Mouse (Mus musculus) hindbrain, embryonic 13.5 days (tissue): ENCODE results near the gene Cdk9. TPM values are rescaled to one million over a fixed set of nuclear protein-coding genes. Genes with fewer than 3 reads are reported as not detected.

Experiments used
- ATAC-seq: fragments of 200-750 bp; cut with Nextera tagmentation; 2 replicates; pipeline ENCODE4 v1.8.0; 2017; ENCODE audit warnings: moderate TSS enrichment; ENCODE audit not compliant: low FRiP score
- H3K27ac ChIP-seq: fragments of 300-500 bp; sonication (generic); 2 replicates; pipeline ENCODE4 v1.5.1; 2015; ENCODE audit warnings: inconsistent platforms, mild to moderate bottlenecking, moderate library complexity
- H3K27me3 ChIP-seq: fragments of 300-500 bp; sonication (generic); 2 replicates; pipeline ENCODE4 v1.6.1; 2015; ENCODE audit warnings: mild to moderate bottlenecking, inconsistent platforms
- H3K36me3 ChIP-seq: fragments of 300-500 bp; sonication (generic); 2 replicates; pipeline ENCODE4 v1.6.1; 2015; ENCODE audit warnings: mild to moderate bottlenecking, inconsistent platforms
- H3K4me1 ChIP-seq: fragments of 300-500 bp; sonication (generic); replicated peaks from 2 replicates; pipeline ENCODE4 v1.6.1; 2015; ENCODE audit warnings: inconsistent platforms
- H3K4me2 ChIP-seq: fragments of 300-500 bp; sonication (generic); 2 replicates; pipeline ENCODE4 v1.6.1; 2015; ENCODE audit warnings: inconsistent platforms, mild to moderate bottlenecking, moderate library complexity
- H3K4me3 ChIP-seq: fragments of 300-500 bp; sonication (generic); 2 replicates; pipeline ENCODE4 v1.5.1; 2015; ENCODE audit warnings: mild to moderate bottlenecking, inconsistent platforms
- H3K9ac ChIP-seq: fragments of 300-500 bp; sonication (generic); 2 replicates; pipeline ENCODE4 v1.6.1; 2015; ENCODE audit warnings: mild to moderate bottlenecking, inconsistent platforms
- H3K9me3 ChIP-seq: fragments of 300-500 bp; sonication (generic); 2 replicates; pipeline ENCODE4 v1.6.1; 2016; ENCODE audit warnings: inconsistent platforms
- WGBS: fragments of 180-500 bp; shearing (Covaris S2); methylation state at CpG from one replicate; pipeline ENCODE4 v1.1.7; 2015; 5-methylcytosine and 5-hydroxymethylcytosine counted together
- polyA plus RNA-seq: library from polyadenylated mRNA; unstranded; fragments of >200 nt; fragmentation: Nextera tagmentation; extraction: Ambion mirVana; gene quantifications from 2 replicates; pipeline ENCODE4 v1.2.1, GENCODE M21; 2015

Gene Cdk9
- polyA plus RNA-seq, 1 experiment from 2014 or later, result 74.9 TPM

DNA sequence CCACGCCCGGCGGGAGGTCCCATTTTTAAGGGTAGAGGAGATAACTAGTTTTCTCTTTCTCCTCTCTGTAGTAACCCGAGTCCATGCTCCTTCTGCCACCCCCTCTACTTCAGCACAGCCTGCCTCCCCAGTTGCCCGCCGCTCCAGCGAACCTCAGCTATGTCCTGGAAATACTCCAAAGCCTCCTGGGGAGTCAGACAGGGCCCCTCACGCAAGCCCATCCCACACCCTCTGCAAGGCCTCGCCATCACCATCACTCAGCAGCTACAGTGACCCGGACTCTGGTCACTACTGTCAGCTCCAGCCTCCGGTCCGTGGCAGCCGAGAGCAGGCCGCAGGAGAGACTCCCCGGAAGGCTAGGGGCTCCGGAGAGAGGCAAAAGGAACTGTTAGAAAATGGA lies 36.2 kb upstream of the Cdk9 start:
- H3K4me3 ChIP-seq, result no peak overlapping the region
- no peak overlapping the region for H3K9ac ChIP-seq
- no peak overlapping the region for H3K4me2 ChIP-seq
- 89% methylated on average over 16 of the region's 16 CpGs for WGBS
- H3K4me1 ChIP-seq, result peaks cover 32% of the 10 kb centered on the region
- no peak overlapping the region for H3K27ac ChIP-seq
- H3K27me3 ChIP-seq, result no peaks in the 10 kb centered on the region
- H3K36me3 ChIP-seq, result peaks cover 84% of the 10 kb centered on the region
- H3K9me3 ChIP-seq, result no peaks in the 10 kb centered on the region
- no peak for ATAC-seq

DNA sequence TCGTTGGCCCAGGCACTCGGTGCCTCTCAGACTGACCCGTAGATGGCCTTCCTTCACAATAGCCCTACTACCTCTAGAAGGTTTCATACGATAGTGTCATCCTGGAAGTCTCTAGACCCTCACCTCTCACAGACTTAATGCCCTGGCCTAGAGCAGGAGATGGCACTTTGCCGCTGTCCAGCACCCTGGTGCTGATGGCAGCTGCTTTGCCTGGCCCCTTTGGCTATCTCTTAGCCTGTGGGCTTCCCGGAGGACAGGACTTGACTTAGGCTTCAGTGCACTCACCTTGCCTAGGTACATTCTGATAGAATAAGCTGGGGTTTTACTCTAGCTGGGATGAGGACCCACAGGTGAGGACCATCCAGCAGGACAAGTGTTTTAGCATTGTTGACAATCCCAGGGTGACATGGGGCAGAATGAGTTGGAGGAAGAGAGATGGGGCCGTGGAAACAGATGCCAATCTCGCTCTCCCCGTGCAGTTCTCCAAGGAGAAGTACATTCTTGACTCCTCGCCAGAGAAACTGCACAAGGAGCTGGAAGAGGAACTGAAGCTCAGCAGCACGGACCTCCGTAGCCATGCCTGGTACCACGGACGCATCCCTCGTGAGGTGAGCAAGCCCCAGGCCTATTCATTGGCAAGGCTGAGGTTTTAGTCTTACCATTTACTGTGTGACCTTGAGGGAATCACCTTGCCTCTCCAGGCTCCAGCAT lies 31.6 kb upstream of the Cdk9 start:
- peaks cover 59% of the 10 kb centered on the region for H3K36me3 ChIP-seq

DNA sequence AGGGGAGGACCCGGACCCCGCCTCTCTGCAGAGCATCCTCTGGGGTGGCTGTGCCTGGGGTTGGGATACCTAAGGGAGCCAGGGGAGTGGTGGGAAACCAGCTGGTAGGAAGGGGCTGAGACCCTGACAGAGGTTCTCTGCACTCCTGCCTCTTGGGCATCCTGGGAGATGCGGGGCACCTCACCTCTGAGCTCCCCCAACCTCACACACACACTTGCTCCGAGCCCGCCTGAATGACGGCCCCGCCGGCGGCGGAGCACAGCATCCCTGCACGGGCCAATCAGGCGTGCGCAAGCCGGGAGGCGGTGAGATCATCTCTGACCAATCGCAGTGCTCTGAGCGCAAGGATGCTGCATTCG lies 29.3 kb upstream of the Cdk9 start:
- peaks cover 38% of the 10 kb centered on the region for H3K36me3 ChIP-seq
- 10% methylated on average over 18 of the region's 18 CpGs for WGBS
- 0 out of 2 replicates have a peak, but pooled peaks cover 11% of the 10 kb centered on the region for H3K27me3 ChIP-seq
- ATAC-seq, result peak; percentile 92
- H3K9ac ChIP-seq, result peak overlapping the region; percentile 95
- H3K4me1 ChIP-seq, result peaks cover 52% of the 10 kb centered on the region
- no peaks in the 10 kb centered on the region for H3K9me3 ChIP-seq
- peak overlapping the region; percentile 79 for H3K4me3 ChIP-seq
- H3K4me2 ChIP-seq, result peak overlapping the region; percentile 79
- H3K27ac ChIP-seq, result peak overlapping the region; percentile 94

More for the DNA sequence above, 31.6 kb upstream of the Cdk9 start:
- H3K4me3 ChIP-seq, result no peak overlapping the region
- 80% methylated on average over 15 of the region's 15 CpGs for WGBS
- 0 out of 2 replicates have a peak, but pooled peaks cover 11% of the 10 kb centered on the region for H3K27me3 ChIP-seq
- H3K9me3 ChIP-seq, result no peaks in the 10 kb centered on the region
- peak overlapping the region; percentile 53; the same call in 1 of the 2 replicates for H3K9ac ChIP-seq
- ATAC-seq, result no peak
- no peak overlapping the region for H3K27ac ChIP-seq
- peaks cover 47% of the 10 kb centered on the region for H3K4me1 ChIP-seq
- no peak overlapping the region for H3K4me2 ChIP-seq

DNA sequence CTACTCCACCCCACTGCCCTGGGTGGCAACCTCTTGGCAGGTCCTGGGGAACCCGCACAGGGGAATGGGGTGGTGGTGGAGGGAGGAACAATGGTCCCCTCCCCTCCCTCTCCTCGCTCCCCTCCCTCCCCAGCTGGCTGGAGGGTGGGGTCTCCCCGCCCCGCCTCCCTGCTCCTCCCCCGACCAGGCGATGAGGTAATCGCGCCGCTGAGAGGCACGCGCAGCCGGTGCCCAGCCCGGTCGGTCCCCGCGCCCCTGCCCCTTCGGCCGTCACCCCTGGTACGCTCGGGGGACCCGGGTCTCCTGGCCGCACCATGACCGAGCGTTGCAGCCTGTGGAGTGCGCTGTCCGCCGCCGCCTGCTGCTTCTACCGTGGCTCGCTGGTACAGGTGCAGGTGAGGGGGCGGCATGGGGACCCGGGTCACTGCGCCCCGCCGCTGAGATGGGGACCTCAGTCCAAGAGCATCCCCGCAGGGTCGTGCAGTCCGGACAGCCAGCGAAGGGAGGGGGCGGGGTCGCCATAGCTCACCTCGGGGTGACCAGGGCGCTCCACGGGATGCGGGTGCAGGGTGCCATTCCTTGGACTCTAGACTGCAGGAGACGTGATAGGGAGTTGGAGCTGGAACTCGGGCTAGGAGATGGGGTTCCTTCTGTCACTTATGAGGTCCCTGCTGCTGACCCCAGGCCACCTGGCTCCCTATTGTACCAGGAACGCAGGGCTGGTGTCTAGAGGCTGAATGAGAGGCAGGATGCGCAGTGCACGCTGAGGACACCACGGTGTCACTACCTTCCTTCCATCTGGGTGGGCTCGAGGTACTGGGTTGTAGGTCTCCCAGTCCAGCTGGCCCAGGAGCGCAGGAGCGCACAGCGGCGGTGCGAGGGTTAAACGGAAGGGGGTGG lies 28.6 kb upstream of the Cdk9 start:
- ATAC-seq, result peak; percentile 50
- peaks cover 52% of the 10 kb centered on the region for H3K4me1 ChIP-seq
- WGBS, result 6% methylated on average over 44 of the region's 58 CpGs
- peak overlapping the region; percentile 95 for H3K9ac ChIP-seq
- H3K27me3 ChIP-seq, result 0 out of 2 replicates have a peak, but pooled peaks cover 11% of the 10 kb centered on the region
- peaks cover 32% of the 10 kb centered on the region for H3K36me3 ChIP-seq
- no peaks in the 10 kb centered on the region for H3K9me3 ChIP-seq
- peak overlapping the region; percentile 79 for H3K4me2 ChIP-seq
- H3K4me3 ChIP-seq, result peak overlapping the region; percentile 79
- peak overlapping the region; percentile 94 for H3K27ac ChIP-seq

DNA sequence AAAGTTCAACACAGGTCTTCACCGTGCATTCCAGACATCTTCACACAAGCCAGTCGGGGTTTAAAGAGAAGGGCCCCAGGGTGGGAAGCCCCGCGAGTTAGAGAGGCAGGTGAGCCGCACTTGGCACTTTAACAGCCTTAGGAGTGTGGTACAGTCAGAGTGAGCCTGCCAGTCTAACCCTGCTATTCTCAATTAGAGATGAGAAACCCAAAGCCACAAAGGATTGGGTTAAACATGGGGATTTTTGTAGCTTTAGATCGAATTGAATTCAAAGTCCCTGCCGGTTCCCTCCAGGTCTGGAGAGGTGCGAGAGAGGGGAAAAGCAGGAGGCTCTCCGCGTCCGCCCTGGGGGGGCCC lies 28.0 kb upstream of the Cdk9 start, which contains the start of gene 6330409D20Rik:
Gene 6330409D20Rik, minus strand, starts transcription at position 101 of the 357 bp plus-strand sequence.
- WGBS, result 9% methylated on average over 11 of the region's 11 CpGs
- Histone ChIP-seq H3K27me3 (0 out of 2 replicates have a peak, but pooled peaks cover 11% of the 10 kb centered on the region), H3K36me3 (peaks cover 26% of the 10 kb centered on the region), H3K4me2 (peak within 1 kb of the TSS; percentile 79), H3K9me3 (no peaks in the 10 kb centered on the region), H3K27ac (peak within 1 kb of the TSS; percentile 94), H3K9ac (peak within 1 kb of the TSS; percentile 95), H3K4me1 (peaks cover 52% of the 10 kb centered on the region), H3K4me3 (peak within 1 kb of the TSS; percentile 79)
- no peak for ATAC-seq

DNA sequence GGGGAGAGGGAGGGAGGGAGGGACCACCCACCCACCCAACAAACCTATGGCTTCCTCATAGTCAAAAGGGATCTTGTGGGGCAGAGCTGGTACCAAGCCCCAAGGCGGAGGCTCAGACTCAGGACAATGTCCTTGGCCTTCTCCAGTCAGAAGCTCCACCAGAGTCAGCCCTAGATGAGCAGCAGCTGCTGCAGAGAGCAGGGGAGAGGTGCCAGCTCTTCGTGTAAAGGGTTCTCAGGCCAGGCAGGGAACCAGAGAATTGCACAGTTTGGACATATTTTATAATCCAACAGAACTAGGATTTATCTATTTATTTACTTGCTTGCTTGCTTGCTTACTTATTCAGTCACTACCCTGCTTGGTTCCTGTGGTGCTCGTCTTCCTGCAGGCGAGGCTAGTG lies 26.4 kb upstream of the Cdk9 start:
- H3K4me3 ChIP-seq, result no peak overlapping the region
- H3K9ac ChIP-seq, result peak overlapping the region; percentile 60; the same call in 1 of the 2 replicates
- 75% methylated on average over 4 of the region's 4 CpGs for WGBS
- H3K4me1 ChIP-seq, result peaks cover 49% of the 10 kb centered on the region
- H3K36me3 ChIP-seq, result peaks cover 10% of the 10 kb centered on the region; the same call in 1 of the 2 replicates
- no peak for ATAC-seq
- no peaks in the 10 kb centered on the region for H3K9me3 ChIP-seq
- H3K27ac ChIP-seq, result no peak overlapping the region
- H3K4me2 ChIP-seq, result no peak overlapping the region
- H3K27me3 ChIP-seq, result 0 out of 2 replicates have a peak, but pooled peaks cover 11% of the 10 kb centered on the region

DNA sequence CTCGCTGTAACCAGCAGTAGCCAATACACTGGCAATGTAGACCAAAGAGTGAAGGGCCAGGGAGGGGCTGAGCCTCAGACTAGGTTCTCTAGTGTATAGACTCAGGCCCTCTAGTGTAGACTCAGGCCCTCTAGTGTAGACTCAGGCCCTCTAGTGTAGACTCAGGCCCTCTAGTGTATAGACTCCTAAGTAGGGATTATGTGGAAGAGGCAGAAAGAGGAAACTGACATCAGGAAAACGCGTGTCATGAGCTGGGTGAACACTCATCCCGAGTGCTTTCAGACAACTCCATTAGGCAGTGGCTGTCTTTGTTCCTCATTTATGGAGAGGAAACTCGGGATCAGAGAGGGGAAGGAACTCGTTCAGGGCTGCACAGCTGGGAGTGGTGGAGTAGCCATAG lies 24.1 kb upstream of the Cdk9 start:
- no peaks in the 10 kb centered on the region for H3K36me3 ChIP-seq
- no peaks in the 10 kb centered on the region for H3K9me3 ChIP-seq
- no peak overlapping the region for H3K27ac ChIP-seq
- no peak for ATAC-seq
- peaks cover 32% of the 10 kb centered on the region for H3K4me1 ChIP-seq
- no peak overlapping the region for H3K4me2 ChIP-seq
- H3K9ac ChIP-seq, result 0 out of 2 replicates have a peak overlapping the region, but pooled peaks have one; percentile 8
- H3K4me3 ChIP-seq, result no peak overlapping the region
- 64% methylated on average over 6 of the region's 6 CpGs for WGBS
- H3K27me3 ChIP-seq, result 0 out of 2 replicates have a peak, but pooled peaks cover 7% of the 10 kb centered on the region

DNA sequence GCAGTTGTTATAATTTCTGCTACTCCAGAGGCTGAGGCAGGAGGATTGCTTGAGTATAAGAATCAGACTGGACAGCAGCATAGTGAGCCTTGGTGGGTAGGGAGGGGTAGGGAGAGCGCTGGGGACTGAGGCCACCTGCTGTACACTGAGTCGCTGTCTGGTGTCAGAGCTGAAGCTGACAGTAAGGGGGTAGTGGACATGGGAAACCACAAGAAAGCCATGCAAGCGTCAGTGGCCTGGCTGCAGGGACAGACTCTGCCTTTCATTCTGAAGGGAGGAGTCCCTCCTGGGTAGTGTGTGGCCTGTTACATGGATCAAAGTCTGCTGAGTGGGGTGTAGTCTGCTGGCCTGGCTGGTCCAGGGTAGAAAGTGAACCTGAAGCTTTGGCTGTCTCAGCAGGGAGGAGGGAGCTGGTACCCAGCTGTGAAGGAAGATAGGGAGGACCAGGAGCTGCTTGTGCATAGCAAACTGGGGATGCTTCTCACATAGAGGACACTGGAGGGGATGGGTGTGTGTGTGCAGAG lies 23.5 kb upstream of the Cdk9 start:
- Histone ChIP-seq H3K4me3 (no peak overlapping the region), H3K4me2 (no peak overlapping the region), H3K36me3 (no peaks in the 10 kb centered on the region), H3K9me3 (no peaks in the 10 kb centered on the region), H3K27ac (peak overlapping the region; percentile 20; the same call in 1 of the 2 replicates), H3K27me3 (0 out of 2 replicates have a peak, but pooled peaks cover 7% of the 10 kb centered on the region), H3K9ac (no peak overlapping the region), H3K4me1 (peaks cover 30% of the 10 kb centered on the region)
- ATAC-seq, result no peak
- 55% methylated on average over 3 of the region's 3 CpGs for WGBS

DNA sequence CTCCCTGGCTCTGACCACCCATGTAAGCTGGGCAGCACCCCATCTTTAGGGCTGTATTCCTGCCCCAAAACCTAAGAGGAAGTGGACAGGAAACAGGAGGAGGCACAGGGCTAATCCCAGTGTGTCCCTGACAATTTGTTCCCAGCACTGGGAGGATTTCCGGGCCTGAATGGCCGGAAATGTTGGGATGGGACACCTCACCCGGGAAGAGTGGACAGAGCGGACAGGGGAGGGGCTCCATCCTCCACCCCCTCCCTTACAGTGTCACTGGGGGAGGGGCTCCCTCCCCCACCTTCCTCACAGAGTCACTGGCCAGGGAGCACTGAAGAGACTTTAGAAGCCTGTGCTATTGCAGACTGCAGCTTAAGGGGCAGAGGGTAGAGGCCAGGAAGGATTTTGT lies 22.1 kb upstream of the Cdk9 start:
- Histone ChIP-seq H3K4me1 (peaks cover 26% of the 10 kb centered on the region), H3K36me3 (no peaks in the 10 kb centered on the region), H3K4me3 (no peak overlapping the region), H3K27ac (peak overlapping the region; percentile 8; the same call in 1 of the 2 replicates), H3K27me3 (0 out of 2 replicates have a peak, but pooled peaks cover 3% of the 10 kb centered on the region), H3K4me2 (no peak overlapping the region), H3K9ac (no peak overlapping the region), H3K9me3 (no peaks in the 10 kb centered on the region)
- 50% methylated on average over 4 of the region's 4 CpGs for WGBS
- ATAC-seq, result no peak

DNA sequence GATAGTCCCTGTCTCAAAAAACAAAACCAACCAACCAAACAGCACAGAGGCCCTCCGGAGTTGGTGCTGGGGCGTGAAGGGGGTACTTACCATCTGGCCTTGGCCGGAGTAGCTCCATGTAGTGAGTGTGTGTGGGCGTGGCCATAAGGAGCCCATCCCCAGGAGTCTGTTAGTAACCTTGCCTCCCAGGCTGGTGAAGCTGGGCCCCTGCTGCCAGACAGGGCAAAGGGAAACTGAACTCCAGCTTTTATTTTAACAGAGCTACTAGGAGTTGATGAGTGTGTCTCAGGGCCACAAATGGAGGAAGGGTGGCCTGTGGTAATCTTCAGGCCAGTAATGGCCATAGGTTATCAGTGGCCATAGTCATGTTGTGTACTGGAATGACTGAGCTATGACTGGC lies 21.6 kb upstream of the Cdk9 start:
- no peak for ATAC-seq
- 59% methylated on average over 4 of the region's 4 CpGs for WGBS

DNA sequence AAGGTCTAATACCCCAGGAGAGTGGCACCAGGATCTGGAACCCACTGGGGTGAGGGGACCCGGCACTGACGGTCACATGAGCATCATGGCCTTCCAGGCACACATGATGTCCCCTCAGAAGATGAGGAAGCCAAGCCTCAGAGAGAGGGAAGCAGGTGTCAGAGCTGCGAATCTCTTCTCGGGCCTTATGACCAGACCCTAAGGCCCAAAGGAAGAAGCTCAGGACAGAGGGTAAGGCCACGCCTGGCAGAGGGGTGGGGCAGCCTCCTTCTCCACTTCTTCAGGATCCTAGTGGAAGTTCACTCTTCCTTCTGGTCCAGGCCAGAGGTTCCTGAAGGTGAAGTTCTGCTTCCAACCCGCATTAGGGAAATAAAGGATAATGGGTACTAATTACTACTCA lies 19.8 kb upstream of the Cdk9 start:
- H3K4me3 ChIP-seq, result no peak overlapping the region
- no peak overlapping the region for H3K4me2 ChIP-seq
- no peak overlapping the region for H3K9ac ChIP-seq
- H3K27me3 ChIP-seq, result no peaks in the 10 kb centered on the region
- no peak overlapping the region for H3K27ac ChIP-seq
- H3K4me1 ChIP-seq, result peaks cover 24% of the 10 kb centered on the region
- no peak for ATAC-seq
- H3K36me3 ChIP-seq, result no peaks in the 10 kb centered on the region
- WGBS, result 85% methylated on average over 6 of the region's 6 CpGs
- H3K9me3 ChIP-seq, result no peaks in the 10 kb centered on the region

More for the DNA sequence above, 21.6 kb upstream of the Cdk9 start:
- peak overlapping the region; percentile 8; the same call in 1 of the 2 replicates for H3K27ac ChIP-seq
- peaks cover 26% of the 10 kb centered on the region for H3K4me1 ChIP-seq
- no peak overlapping the region for H3K4me2 ChIP-seq
- H3K9me3 ChIP-seq, result no peaks in the 10 kb centered on the region
- no peak overlapping the region for H3K4me3 ChIP-seq
- H3K27me3 ChIP-seq, result no peaks in the 10 kb centered on the region
- H3K9ac ChIP-seq, result no peak overlapping the region
- no peaks in the 10 kb centered on the region for H3K36me3 ChIP-seq

DNA sequence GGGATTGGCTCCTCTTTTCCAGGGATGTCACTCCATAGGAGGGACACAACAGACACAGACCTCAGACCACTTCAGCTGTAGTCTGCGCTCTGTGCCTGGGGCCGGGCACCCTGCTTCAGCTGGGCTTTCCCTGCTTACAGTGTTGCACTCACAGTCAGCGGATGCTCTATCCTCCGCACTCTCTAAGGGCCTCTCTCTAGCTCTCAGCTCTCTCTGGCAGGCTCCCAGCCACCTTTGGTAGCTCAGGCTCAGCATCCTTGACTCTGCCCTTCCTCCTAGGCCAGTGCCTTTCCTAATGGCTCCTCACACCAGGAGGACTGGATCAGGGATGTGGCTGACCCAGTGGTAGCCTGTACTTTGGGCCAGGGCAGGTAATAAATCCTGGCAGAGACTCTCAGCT lies 19.0 kb upstream of the Cdk9 start:
- H3K27me3 ChIP-seq, result no peaks in the 10 kb centered on the region
- H3K4me2 ChIP-seq, result no peak overlapping the region
- no peak overlapping the region for H3K9ac ChIP-seq
- H3K9me3 ChIP-seq, result no peaks in the 10 kb centered on the region
- ATAC-seq, result no peak
- no peak overlapping the region for H3K4me3 ChIP-seq
- no peaks in the 10 kb centered on the region for H3K36me3 ChIP-seq
- 70% methylated on average over 4 of the region's 4 CpGs for WGBS
- H3K4me1 ChIP-seq, result peaks cover 24% of the 10 kb centered on the region
- peak overlapping the region; percentile 23; the same call in 1 of the 2 replicates for H3K27ac ChIP-seq
